Mouse (Mus musculus): ENCODE measurements around the gene Sart3. TPM values are rescaled to one million over a fixed set of nuclear protein-coding genes. Genes with fewer than 3 reads are reported as not detected.
"Not testable (repeated sequence)": the region's sequence is repeated elsewhere in the genome, so short reads cannot be mapped to it uniquely, and the experiment has no call there.

Gene Sart3
- polyA plus RNA-seq, 1 experiment from 2014 or later, result 79.0 TPM

GRCm38 (mm10) chr5:113786985-113787384, 14.7 kb upstream of the Sart3 start:
- 81% methylated on average over 5 of the region's 5 CpGs for WGBS
- Histone ChIP-seq H3K4me3 (no peak overlapping the region), H3K27me3 (replicated peaks; ENCODE audit: low read depth, poor library complexity, severe bottlenecking) (peaks cover 12% of the 10 kb centered on the region), H3K9me3 (no peaks in the 10 kb centered on the region), H3K4me1 (peaks cover 68% of the 10 kb centered on the region), H3K27ac (replicated peaks) (peak overlapping the region; percentile 40; the same call in 1 of the 2 replicates), H3K36me3 (replicated peaks) (no peaks in the 10 kb centered on the region)
- no peak for DNase-seq (ENCODE audit: low spot score)

DNA sequence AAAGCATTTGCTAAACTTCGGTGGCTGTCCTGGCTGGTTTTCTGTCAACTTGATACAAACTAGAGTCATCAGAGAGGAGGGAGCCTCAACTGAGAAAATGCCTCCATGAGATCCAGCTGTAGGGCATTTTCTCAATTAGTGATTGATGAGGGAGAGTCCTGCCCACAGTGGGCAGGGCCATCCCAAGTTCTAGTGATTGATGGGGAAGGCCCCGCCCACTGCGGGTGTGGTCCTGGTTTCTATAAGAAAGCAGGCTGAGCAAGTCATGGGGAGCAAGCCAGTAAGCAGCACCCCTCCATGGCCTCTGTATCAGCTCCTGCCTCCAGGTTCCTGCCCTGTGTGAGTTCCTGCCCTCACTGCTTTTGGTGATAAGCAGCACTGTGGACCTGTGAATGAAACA, 11.8 kb upstream of the Sart3 start:
- Histone ChIP-seq H3K4me1 (peaks cover 60% of the 10 kb centered on the region), H3K4me3 (peak overlapping the region; percentile 37), H3K27me3 (replicated peaks; ENCODE audit: low read depth, poor library complexity, severe bottlenecking) (peaks cover 12% of the 10 kb centered on the region), H3K27ac (replicated peaks) (peak overlapping the region; percentile 83)
- WGBS, result 35% methylated on average over 3 of the region's 3 CpGs
- not testable (repeated sequence) for H3K9me3 ChIP-seq; H3K36me3 ChIP-seq (replicated peaks)
- DNase-seq (ENCODE audit: low spot score), result peak; percentile 57

DNA sequence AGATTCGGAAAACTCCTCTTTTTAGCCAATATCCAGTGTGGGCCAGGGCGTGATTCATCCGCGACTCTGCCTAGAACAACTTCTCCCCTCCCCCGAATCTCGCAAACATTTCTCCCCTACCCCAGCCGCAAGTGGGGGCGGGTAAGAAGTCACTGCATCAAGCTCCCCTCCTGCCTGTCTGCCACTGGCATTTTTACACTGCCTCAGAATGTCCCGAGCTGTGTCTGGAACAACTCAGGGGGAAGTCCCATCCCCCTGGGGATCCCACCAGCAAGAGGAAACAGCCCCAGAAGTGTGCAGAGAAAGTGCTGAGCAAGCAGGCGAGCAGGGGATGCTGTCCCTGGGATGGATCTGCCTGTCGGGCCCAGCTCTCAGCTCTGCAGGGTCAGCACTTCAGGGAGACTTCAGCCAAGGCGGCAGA, 11.3 kb upstream of the Sart3 start:
- WGBS, result 10% methylated on average over 12 of the region's 12 CpGs
- H3K4me3 ChIP-seq, result peak overlapping the region; percentile 37

GRCm38 (mm10) chr5:113782624-113783023, 10.3 kb upstream of the Sart3 start:
- Histone ChIP-seq H3K9me3 (no peaks in the 10 kb centered on the region), H3K4me3 (no peak overlapping the region), H3K27me3 (replicated peaks; ENCODE audit: low read depth, poor library complexity, severe bottlenecking) (peaks cover 12% of the 10 kb centered on the region), H3K4me1 (peaks cover 46% of the 10 kb centered on the region), H3K36me3 (replicated peaks) (peaks cover 13% of the 10 kb centered on the region), H3K27ac (replicated peaks) (peak overlapping the region; percentile 83)
- DNase-seq (ENCODE audit: low spot score), result no peak
- WGBS, result 87% methylated on average over 7 of the region's 7 CpGs

More for the DNA sequence above, 11.3 kb upstream of the Sart3 start:
- peak; percentile 73 for DNase-seq (ENCODE audit: low spot score)
- Histone ChIP-seq H3K27ac (replicated peaks) (peak overlapping the region; percentile 83), H3K36me3 (replicated peaks) (peaks cover 5% of the 10 kb centered on the region), H3K9me3 (no peaks in the 10 kb centered on the region), H3K4me1 (peaks cover 55% of the 10 kb centered on the region), H3K27me3 (replicated peaks; ENCODE audit: low read depth, poor library complexity, severe bottlenecking) (peaks cover 12% of the 10 kb centered on the region)

- Histone ChIP-seq H3K27me3 (replicated peaks; ENCODE audit: low read depth, poor library complexity, severe bottlenecking) (peaks cover 12% of the 10 kb centered on the region), H3K9me3 (no peaks in the 10 kb centered on the region), H3K36me3 (replicated peaks) (peaks cover 20% of the 10 kb centered on the region), H3K4me3 (no peak overlapping the region), H3K27ac (replicated peaks) (peak overlapping the region; percentile 20; the same call in 1 of the 2 replicates), H3K4me1 (peaks cover 43% of the 10 kb centered on the region)
- 75% methylated on average over 7 of the region's 7 CpGs for WGBS
- DNase-seq (ENCODE audit: low spot score), result no peak
Observed at GRCm38 (mm10) chr5:113781875-113782274, 9.6 kb upstream of the Sart3 start.

DNA sequence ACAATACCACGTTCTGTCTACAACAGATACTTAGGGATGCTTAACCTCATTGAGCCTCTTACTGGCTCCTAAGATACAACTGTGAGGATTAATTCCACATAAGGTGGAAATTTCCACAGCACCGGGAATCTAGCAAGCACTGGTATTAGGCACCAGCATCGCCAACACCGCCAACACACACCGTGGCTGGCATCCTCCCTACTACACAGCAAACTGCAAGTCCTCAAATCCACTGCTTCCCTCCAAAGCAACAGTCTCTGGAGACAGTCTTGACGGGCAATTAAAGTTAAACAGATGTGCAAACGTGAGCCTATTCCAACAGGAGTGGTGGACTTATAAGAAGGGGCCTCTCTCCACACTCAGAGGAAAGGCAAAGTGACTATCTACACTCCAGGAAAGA, 8.9 kb upstream of the Sart3 start:
- peaks cover 12% of the 10 kb centered on the region for H3K27me3 ChIP-seq (replicated peaks; ENCODE audit: low read depth, poor library complexity, severe bottlenecking)
- H3K4me1 ChIP-seq, result peaks cover 38% of the 10 kb centered on the region
- peak overlapping the region; percentile 20 for H3K27ac ChIP-seq (replicated peaks)
- 77% methylated on average over 7 of the region's 7 CpGs for WGBS
- H3K9me3 ChIP-seq, result no peaks in the 10 kb centered on the region
- peaks cover 26% of the 10 kb centered on the region for H3K36me3 ChIP-seq (replicated peaks)
- H3K4me3 ChIP-seq, result no peak overlapping the region
- DNase-seq (ENCODE audit: low spot score), result no peak

- H3K4me3 ChIP-seq, result no peak overlapping the region
- 90% methylated on average over 5 of the region's 5 CpGs for WGBS
- H3K4me1 ChIP-seq, result peaks cover 38% of the 10 kb centered on the region
- H3K9me3 ChIP-seq, result no peaks in the 10 kb centered on the region
- peaks cover 12% of the 10 kb centered on the region for H3K27me3 ChIP-seq (replicated peaks; ENCODE audit: low read depth, poor library complexity, severe bottlenecking)
- DNase-seq (ENCODE audit: low spot score), result no peak
- H3K36me3 ChIP-seq (replicated peaks), result peaks cover 31% of the 10 kb centered on the region
- H3K27ac ChIP-seq (replicated peaks), result peak overlapping the region; percentile 20; the same call in 1 of the 2 replicates
Observed at GRCm38 (mm10) chr5:113780763-113781162, 8.5 kb upstream of the Sart3 start.

- peaks cover 37% of the 10 kb centered on the region for H3K36me3 ChIP-seq (replicated peaks)
- H3K4me3 ChIP-seq, result no peak overlapping the region
- DNase-seq (ENCODE audit: low spot score), result no peak
- WGBS, result 96% methylated on average over 3 of the region's 3 CpGs
- no peak overlapping the region for H3K27ac ChIP-seq (replicated peaks)
- peaks cover 38% of the 10 kb centered on the region for H3K4me1 ChIP-seq
- no peaks in the 10 kb centered on the region for H3K9me3 ChIP-seq
- peaks cover 12% of the 10 kb centered on the region for H3K27me3 ChIP-seq (replicated peaks; ENCODE audit: low read depth, poor library complexity, severe bottlenecking)
Observed at GRCm38 (mm10) chr5:113780082-113780752, 7.9 kb upstream of the Sart3 start.

DNA sequence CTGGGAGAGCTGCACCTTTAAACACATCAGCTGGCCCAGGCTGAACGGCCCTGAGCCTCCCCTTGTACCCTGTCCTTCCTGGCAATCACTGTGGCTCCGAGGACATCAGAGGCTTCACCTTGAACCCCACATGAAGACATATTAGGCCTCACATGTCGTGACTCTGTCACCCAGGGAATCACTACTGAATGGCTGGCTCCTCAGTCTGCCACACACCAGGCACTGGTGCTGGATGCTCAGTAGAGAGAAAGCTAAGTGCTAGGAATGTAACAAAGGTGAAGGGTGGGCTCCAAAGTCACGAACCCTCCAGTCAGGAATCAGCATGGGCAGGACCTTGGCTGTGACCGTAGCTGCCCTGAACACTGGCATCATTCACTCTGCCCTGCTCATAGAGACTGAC, 7.3 kb upstream of the Sart3 start:
- H3K4me3 ChIP-seq, result no peak overlapping the region
- DNase-seq (ENCODE audit: low spot score), result no peak
- H3K4me1 ChIP-seq, result peaks cover 32% of the 10 kb centered on the region
- no peaks in the 10 kb centered on the region for H3K9me3 ChIP-seq
- WGBS, result 79% methylated on average over 5 of the region's 5 CpGs
- H3K27ac ChIP-seq (replicated peaks), result no peak overlapping the region; the same call in 1 of the 2 replicates
- peaks cover 12% of the 10 kb centered on the region for H3K27me3 ChIP-seq (replicated peaks; ENCODE audit: low read depth, poor library complexity, severe bottlenecking)
- peaks cover 43% of the 10 kb centered on the region for H3K36me3 ChIP-seq (replicated peaks)

DNA sequence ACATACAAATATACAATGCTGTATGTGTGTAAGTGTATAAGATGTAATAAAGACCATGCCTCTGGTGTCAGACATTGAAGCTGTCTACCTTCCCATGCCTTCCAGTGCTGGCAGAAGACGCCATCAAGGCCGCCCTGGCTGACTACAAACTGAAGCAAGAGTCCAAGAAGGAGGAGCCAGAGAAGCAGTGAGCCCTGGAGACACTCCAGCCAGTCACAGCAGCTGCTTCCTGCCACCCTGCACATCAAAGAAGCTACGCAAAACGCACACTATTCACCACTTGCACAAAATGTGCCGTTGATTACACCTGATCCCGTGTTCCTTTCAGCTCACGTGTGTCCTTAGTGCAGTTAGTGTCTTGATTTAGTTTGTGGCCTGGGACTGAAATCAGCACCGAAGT, 5.4 kb upstream of the Sart3 start:
- H3K4me1 ChIP-seq, result peaks cover 26% of the 10 kb centered on the region
- not testable (repeated sequence) for H3K9me3 ChIP-seq; H3K27ac ChIP-seq (replicated peaks); DNase-seq (ENCODE audit: low spot score); H3K4me3 ChIP-seq; H3K27me3 ChIP-seq (replicated peaks; ENCODE audit: low read depth, poor library complexity, severe bottlenecking)
- H3K36me3 ChIP-seq (replicated peaks), result peaks cover 47% of the 10 kb centered on the region
- WGBS, result 86% methylated on average over 8 of the region's 8 CpGs

- no peaks in the 10 kb centered on the region for H3K27me3 ChIP-seq (replicated peaks; ENCODE audit: low read depth, poor library complexity, severe bottlenecking)
- H3K27ac ChIP-seq (replicated peaks), result no peak overlapping the region
- H3K9me3 ChIP-seq, result no peaks in the 10 kb centered on the region
- peaks cover 47% of the 10 kb centered on the region for H3K36me3 ChIP-seq (replicated peaks)
- no peak for DNase-seq (ENCODE audit: low spot score)
- H3K4me1 ChIP-seq, result peaks cover 21% of the 10 kb centered on the region
- WGBS, result 89% methylated on average over 8 of the region's 8 CpGs
- no peak overlapping the region for H3K4me3 ChIP-seq
Observed at GRCm38 (mm10) chr5:113776896-113777226, 4.6 kb upstream of the Sart3 start.

GRCm38 (mm10) chr5:113776128-113776895, 4.0 kb upstream of the Sart3 start:
- H3K4me1 ChIP-seq, result peaks cover 19% of the 10 kb centered on the region
- no peaks in the 10 kb centered on the region for H3K27me3 ChIP-seq (replicated peaks; ENCODE audit: low read depth, poor library complexity, severe bottlenecking)
- no peak overlapping the region; the same call in 1 of the 2 replicates for H3K27ac ChIP-seq (replicated peaks)
- no peak for DNase-seq (ENCODE audit: low spot score)
- no peak overlapping the region for H3K4me3 ChIP-seq
- WGBS, result 92% methylated on average over 15 of the region's 15 CpGs
- H3K36me3 ChIP-seq (replicated peaks), result peaks cover 47% of the 10 kb centered on the region
- H3K9me3 ChIP-seq, result no peaks in the 10 kb centered on the region

DNA sequence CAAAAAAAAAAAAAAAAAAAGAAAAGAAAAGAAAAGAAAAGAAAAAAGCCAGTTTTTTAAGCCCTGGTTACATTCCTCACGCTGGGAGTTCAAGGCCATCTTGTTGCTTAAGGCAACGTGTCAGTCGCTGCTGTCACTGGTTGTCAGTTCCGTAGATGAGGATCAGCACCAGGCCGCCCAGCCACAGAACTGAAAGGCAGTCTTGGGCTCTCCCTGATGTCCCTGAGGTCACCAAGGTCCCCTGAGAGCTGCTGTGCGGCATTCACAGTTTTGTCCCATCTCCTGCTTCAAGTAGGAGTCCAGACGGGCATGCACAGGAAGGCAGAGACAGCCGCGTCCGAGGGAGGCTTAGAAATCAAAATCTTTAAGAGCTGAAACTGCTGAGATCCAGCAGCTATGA, 3.3 kb upstream of the Sart3 start:
- no peak for DNase-seq (ENCODE audit: low spot score)
- Histone ChIP-seq H3K4me1 (peaks cover 13% of the 10 kb centered on the region), H3K4me3 (no peak overlapping the region), H3K27ac (replicated peaks) (no peak overlapping the region), H3K36me3 (replicated peaks) (peaks cover 47% of the 10 kb centered on the region), H3K27me3 (replicated peaks; ENCODE audit: low read depth, poor library complexity, severe bottlenecking) (no peaks in the 10 kb centered on the region), H3K9me3 (no peaks in the 10 kb centered on the region)
- 91% methylated on average over 10 of the region's 10 CpGs for WGBS

Measured in embryonic facial prominence, embryonic 10.5 days (tissue).